ENCODE assay signal across 21 mouse cellular contexts in genomic region chr4:8361305-8361704, GRCm38 (mm10).
"Had no signal": no experiment of that assay in that cellular context is flagged by ENCODE, and none has a peak within 500 bp of the region (broad histone marks: within the 10 kb centered on the region; RNA-seq: fewer than 3 reads in every experiment).

No protein-coding gene starts in this region.

- H3K9ac ChIP-seq: kidney, embryonic 15.5 days; limb, embryonic 15.5 days; liver, embryonic 15.5 days; lung, embryonic 14.5 days; midbrain, embryonic 12.5 days; midbrain, embryonic 15.5 days; neural tube, embryonic 12.5 days; neural tube, embryonic 15.5 days had no signal

- H3K4me2 ChIP-seq: kidney, embryonic 15.5 days; limb, embryonic 15.5 days; liver, embryonic 15.5 days; lung, embryonic 14.5 days; midbrain, embryonic 12.5 days; midbrain, embryonic 15.5 days; neural tube, embryonic 12.5 days; neural tube, embryonic 15.5 days had no signal

- H3K36me3 ChIP-seq: kidney, embryonic 15.5 days; limb, embryonic 15.5 days; liver, embryonic 15.5 days; midbrain, embryonic 12.5 days; midbrain, embryonic 15.5 days; neural tube, embryonic 12.5 days; neural tube, embryonic 15.5 days had no signal

- H3K27me3 ChIP-seq: kidney, embryonic 15.5 days; limb, embryonic 15.5 days; liver, embryonic 15.5 days; midbrain, embryonic 12.5 days; midbrain, embryonic 15.5 days; neural tube, embryonic 12.5 days; neural tube, embryonic 15.5 days had no signal

- H3K27ac ChIP-seq: kidney, embryonic 15.5 days; layer of hippocampus, adult 2 months; liver, embryonic 15.5 days; macrophage; midbrain, embryonic 12.5 days; midbrain, embryonic 15.5 days; neural tube, embryonic 12.5 days; neural tube, embryonic 15.5 days; stomach, postnatal 0 days had no signal

- H3K4me1 ChIP-seq: kidney, embryonic 15.5 days; limb, embryonic 15.5 days; midbrain, embryonic 12.5 days; midbrain, embryonic 15.5 days; neural tube, embryonic 12.5 days; neural tube, embryonic 15.5 days had no signal

- DNase-seq: kidney, postnatal 14 days; layer of hippocampus, adult 9-11 months; lung, embryonic 14.5 days; right cerebral cortex, adult 18-20 months; right cerebral cortex, postnatal 14 days; right cerebral cortex, postnatal 4 days; thymus, adult 2 months; thymus, postnatal 14 days; thymus, postnatal 4 days had no signal

- H3K9me3 ChIP-seq: kidney, embryonic 15.5 days; limb, embryonic 15.5 days; liver, embryonic 15.5 days; midbrain, embryonic 12.5 days; midbrain, embryonic 15.5 days; neural tube, embryonic 12.5 days; neural tube, embryonic 15.5 days had no signal

- ATAC-seq: intestine, postnatal 0 days; lung, postnatal 0 days; midbrain, embryonic 15.5 days had no signal

- H3K4me3 ChIP-seq: kidney, embryonic 15.5 days; layer of hippocampus, adult 2 months; limb, embryonic 15.5 days; liver, embryonic 15.5 days; midbrain, embryonic 12.5 days; midbrain, embryonic 15.5 days; neural tube, embryonic 12.5 days; neural tube, embryonic 15.5 days had no signal
